24 mouse cellular contexts compared by ENCODE assay signal in the genomic region with DNA sequence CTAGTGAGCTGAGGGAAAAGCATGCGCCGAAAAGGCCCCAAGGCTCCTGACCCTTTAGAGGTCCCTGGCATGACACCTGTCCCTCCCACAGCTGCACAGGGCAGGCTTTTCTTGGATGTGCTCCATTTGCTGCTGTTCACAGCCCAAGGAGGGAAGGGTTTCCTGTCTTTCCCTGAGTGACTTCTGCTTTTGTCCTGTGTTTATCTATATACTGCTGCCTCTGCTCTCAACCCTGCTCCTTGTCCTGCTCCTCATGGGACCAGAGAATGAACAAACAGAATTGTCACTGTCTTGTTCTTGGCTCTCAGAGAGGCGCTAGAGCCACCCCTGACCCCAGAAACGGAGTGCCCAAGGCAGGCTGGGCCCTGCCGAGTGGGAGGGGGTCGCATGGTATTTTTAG. TPM values are rescaled to one million over a fixed set of nuclear protein-coding genes. Genes with fewer than 3 reads are reported as not detected.
A peak's percentile ranks its signal among the peaks of the same experiment; 100 is the strongest.
DNase-seq lines count a peak whose midpoint lies in the region; ATAC-seq lines count a peak whose summit lies in the region.
"Had no signal": no experiment of that assay in that cellular context is flagged by ENCODE, and none has a peak within 500 bp of the region (broad histone marks: within the 10 kb centered on the region; RNA-seq: fewer than 3 reads in every experiment).

No protein-coding gene starts in this region.

- H3K36me3 ChIP-seq in heart, embryonic 14.5 days (ENCODE audit: control insufficient read depth, insufficient read depth, low read length) = no peaks in the 10 kb centered on the region
- no peaks in the 10 kb centered on the region for H3K36me3 ChIP-seq in midbrain, embryonic 11.5 days (ENCODE audit: control insufficient read depth, insufficient read depth, low read length)
- H3K36me3 ChIP-seq in midbrain, embryonic 15.5 days (replicated peaks) = no peaks in the 10 kb centered on the region
- H3K36me3 ChIP-seq: forebrain, embryonic 15.5 days had no signal

- ATAC-seq in heart, embryonic 14.5 days (ENCODE audit: insufficient number of reproducible peaks, insufficient read depth, low FRiP score, low read depth) = no peak
- ATAC-seq in midbrain, embryonic 11.5 days (ENCODE audit: low FRiP score) = no peak
- no peak for ATAC-seq in midbrain, embryonic 15.5 days (replicated peaks)
- ATAC-seq: forebrain, embryonic 15.5 days; liver, postnatal 0 days; Patski had no signal

- peaks cover 3 to 6% of the 10 kb centered on the region in 2 experiments; a peak in 2 of 4 replicates for H3K4me1 ChIP-seq in heart, embryonic 14.5 days (ENCODE audit: control insufficient read depth in 2 of 2, insufficient read depth in 2 of 2, low read length in 2 of 2)
- peaks cover 3% of the 10 kb centered on the region; the same call in 1 of the 2 replicates for H3K4me1 ChIP-seq in midbrain, embryonic 11.5 days (ENCODE audit: control insufficient read depth, insufficient read depth, low read length)
- 0 out of 2 replicates have a peak, but pooled peaks cover 6% of the 10 kb centered on the region for H3K4me1 ChIP-seq in midbrain, embryonic 15.5 days

- DNase-seq in heart, adult 8-10 months (ENCODE audit: low spot score) = no peak
- peak; percentile 54 for DNase-seq in midbrain, embryonic 11.5 days (ENCODE audit: low spot score, missing footprints)
- peak; percentile 33 for DNase-seq in ZHBTc4 (ENCODE audit: low read depth, low spot score)
- DNase-seq in layer of hippocampus, postnatal 36 days = no peak
- no peak for DNase-seq in layer of hippocampus, adult 9-11 months
- DNase-seq: adrenal gland, adult 8-10 months; cerebellum, adult 18-20 months; cerebellum, postnatal 25 days; kidney, adult 8-10 months; kidney, postnatal 10 days; liver, postnatal 0 days; right cerebral cortex, postnatal 14 days; thymus, adult 2 months; thymus, postnatal 4 days had no signal

- 28% methylated on average over 6 of the region's 6 CpGs for WGBS in heart, embryonic 14.5 days
- 48% methylated on average over 6 of the region's 6 CpGs for whole genome bisulfite sequencing in midbrain, embryonic 11.5 days
- WGBS in midbrain, embryonic 15.5 days = 50% methylated on average over 6 of the region's 6 CpGs

- H3K9ac ChIP-seq in heart, embryonic 14.5 days (ENCODE audit: low read length) = peak overlapping the region; percentile 30; the same call in 1 of the 2 replicates
- H3K9ac ChIP-seq in midbrain, embryonic 11.5 days (ENCODE audit: low read length) = no peak overlapping the region
- no peak overlapping the region for H3K9ac ChIP-seq in midbrain, embryonic 15.5 days
- H3K9ac ChIP-seq: forebrain, embryonic 15.5 days; hindbrain, embryonic 14.5 days; liver, postnatal 0 days had no signal

- H3K4me2 ChIP-seq in heart, embryonic 14.5 days (ENCODE audit: low read length) = no peak overlapping the region
- H3K4me2 ChIP-seq in midbrain, embryonic 11.5 days = no peak overlapping the region
- no peak overlapping the region for H3K4me2 ChIP-seq in midbrain, embryonic 15.5 days
- H3K4me2 ChIP-seq: forebrain, embryonic 15.5 days; hindbrain, embryonic 14.5 days; liver, embryonic 11.5 days had no signal

- H3K4me3 ChIP-seq in heart, embryonic 14.5 days (ENCODE audit: control insufficient read depth in 1 of 2, insufficient read depth in 1 of 2, low read depth in 1 of 2, low read length in 2 of 2) = no peak overlapping the region
- H3K4me3 ChIP-seq in midbrain, embryonic 11.5 days (ENCODE audit: low read depth, low read length) = no peak overlapping the region
- no peak overlapping the region for H3K4me3 ChIP-seq in midbrain, embryonic 15.5 days
- H3K4me3 ChIP-seq: forebrain, embryonic 15.5 days had no signal

- no peaks in the 10 kb centered on the region for H3K27me3 ChIP-seq in heart, embryonic 14.5 days (ENCODE audit: control insufficient read depth, insufficient read depth, low read length)
- H3K27me3 ChIP-seq in midbrain, embryonic 11.5 days (ENCODE audit: control insufficient read depth, insufficient read depth, low read length) = no peaks in the 10 kb centered on the region
- H3K27me3 ChIP-seq in midbrain, embryonic 15.5 days (replicated peaks) = 0 out of 2 replicates have a peak, but pooled peaks cover 3% of the 10 kb centered on the region
- H3K27me3 ChIP-seq: forebrain, embryonic 15.5 days had no signal

- no peaks in the 10 kb centered on the region for H3K9me3 ChIP-seq in heart, embryonic 14.5 days (ENCODE audit: control insufficient read depth, low read length)
- H3K9me3 ChIP-seq in midbrain, embryonic 11.5 days (ENCODE audit: control insufficient read depth, low read length) = no peaks in the 10 kb centered on the region
- no peaks in the 10 kb centered on the region for H3K9me3 ChIP-seq in midbrain, embryonic 15.5 days
- H3K9me3 ChIP-seq: forebrain, embryonic 15.5 days had no signal

- 0 out of 4 replicates have a peak overlapping the region, but pooled peaks of 1 of the 2 experiments have one; percentile 31 for H3K27ac ChIP-seq in heart, embryonic 14.5 days (replicated peaks in 1 of 2; ENCODE audit: control insufficient read depth in 1 of 2, insufficient read depth in 1 of 2, low read depth in 2 of 2, low read length in 2 of 2)
- no peak overlapping the region for H3K27ac ChIP-seq in midbrain, embryonic 11.5 days (ENCODE audit: low read depth, low read length)
- H3K27ac ChIP-seq in midbrain, embryonic 15.5 days = no peak overlapping the region
- H3K27ac ChIP-seq: forebrain, embryonic 15.5 days; hindbrain, embryonic 14.5 days; macrophage; stomach, postnatal 0 days had no signal

RNA-seq across cellular contexts. Expression of gene Kcnj12, which starts 17.0 kb away (rescaled TPM):
- 5.4 and 5.8 TPM in 2 replicates for polyA plus RNA-seq in heart, embryonic 14.5 days (2014; fragmentation: Nextera tagmentation; extraction: Ambion mirVana)
- 10 to 100 TPM; 23.1 to 32.7 (median 25.0) TPM for total RNA-seq in heart, adult 8-10 months (2022)
- polyA plus RNA-seq in midbrain, embryonic 11.5 days (2014; fragmentation: Nextera tagmentation; extraction: Ambion mirVana) = 0.16 and 0.33 TPM in 2 replicates
- polyA plus RNA-seq in midbrain, embryonic 15.5 days (2015; fragmentation: Nextera tagmentation; extraction: Ambion mirVana) = 4.6 and 4.7 TPM in 2 replicates
- 1 to 10 TPM; 6.0 to 6.9 TPM for total RNA-seq in layer of hippocampus, postnatal 36 days (2021)
- total RNA-seq: granulocyte monocyte progenitor cell, adult 5-6 weeks; monocyte, adult 5-6 weeks had no signal
- polyA plus RNA-seq: liver, embryonic 11.5 days; liver, postnatal 0 days; macrophage; Patski had no signal

Comparison
In these comparisons a context has a peak if more than half of its experiments do, and no peak if none do; other contexts are left out.
1. DNase-seq: peak in midbrain, embryonic 11.5 days (single experiment) and ZHBTc4 (single experiment); none in heart, adult 8-10 months (single experiment), layer of hippocampus, postnatal 36 days (0 of 2) and layer of hippocampus, adult 9-11 months (single experiment).